Mouse (Mus musculus): ENCODE measurements around the gene Tssc4.

DNA sequence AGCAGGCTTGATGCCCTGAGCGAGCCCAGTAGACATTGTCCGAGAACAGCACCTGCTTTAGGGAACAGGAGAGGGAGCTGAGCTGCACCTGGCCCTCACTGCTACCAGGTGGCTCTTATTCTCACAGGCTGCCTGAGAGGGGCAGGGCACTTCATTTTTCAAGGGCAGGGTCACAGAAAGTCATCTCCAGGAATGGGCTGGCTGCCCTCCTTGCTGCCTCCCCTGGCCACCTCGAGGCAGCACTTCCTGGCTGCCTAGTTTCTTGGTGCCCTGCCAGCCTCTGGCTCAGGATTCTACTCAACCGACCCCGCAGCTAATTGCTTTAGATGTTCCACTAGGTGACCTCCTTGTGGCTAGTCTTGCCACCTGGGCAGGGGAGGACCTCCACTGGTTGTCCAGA lies 39.2 kb downstream of the Tssc4 start:
- TF ChIP-seq MAX (IDR thresholded peaks at IDR 0.05) (no peak), CTCF (IDR thresholded peaks at IDR 0.05; ENCODE audit: control insufficient read depth, insufficient read depth, insufficient read length) (no peak), MYOD1 (IDR thresholded peaks at IDR 0.05; ENCODE audit: control insufficient read depth, insufficient read length, low read depth) (no peak), CEBPB (IDR thresholded peaks at IDR 0.05; ENCODE audit: low read depth) (no peak), USF1 (IDR thresholded peaks at IDR 0.05; ENCODE audit: low read depth) (no peak)

All from C2C12 (cell line).